Mouse (Mus musculus) kidney, adult 11 months (tissue): Measurements from ENCODE around the gene Otoa.

Experiments used
- DNase-seq: peaks from one replicate; pipeline ENCODE4 v3.0.0; 2022

Otoa gene

DNA sequence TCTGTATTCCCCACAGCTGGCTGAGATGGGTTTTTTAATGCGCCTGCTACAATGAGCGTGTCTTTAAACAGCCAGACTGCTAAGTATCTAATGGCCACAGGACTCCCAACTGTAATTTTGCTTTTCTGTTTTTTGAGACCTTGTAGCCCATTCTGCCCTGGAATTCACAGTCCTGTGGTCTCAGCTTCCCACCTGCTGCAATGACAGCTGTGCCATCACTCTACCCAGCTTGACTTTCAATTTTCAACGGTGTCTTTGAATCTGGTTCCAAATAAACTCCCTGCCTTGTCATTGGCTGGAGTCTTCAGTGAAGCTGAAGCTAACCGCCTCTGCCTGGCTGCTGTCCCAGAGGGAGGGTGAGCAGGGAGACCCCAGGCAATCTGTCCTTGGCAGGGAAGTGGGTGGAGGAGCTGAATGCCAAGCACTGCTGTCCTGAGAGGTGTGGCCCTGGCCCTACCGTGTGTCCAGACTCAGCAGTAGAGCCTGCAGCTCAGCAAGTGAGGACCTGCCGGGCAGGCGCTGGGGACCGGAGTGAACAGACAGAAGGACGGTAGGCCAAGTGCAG, 1.6 kb downstream of the Otoa start:
- DNase-seq = no peak

- DNase-seq = no peak
These were observed 3.5 kb downstream of the Otoa start for GRCm38 (mm10) chr7:121084840-121085453.

DNA sequence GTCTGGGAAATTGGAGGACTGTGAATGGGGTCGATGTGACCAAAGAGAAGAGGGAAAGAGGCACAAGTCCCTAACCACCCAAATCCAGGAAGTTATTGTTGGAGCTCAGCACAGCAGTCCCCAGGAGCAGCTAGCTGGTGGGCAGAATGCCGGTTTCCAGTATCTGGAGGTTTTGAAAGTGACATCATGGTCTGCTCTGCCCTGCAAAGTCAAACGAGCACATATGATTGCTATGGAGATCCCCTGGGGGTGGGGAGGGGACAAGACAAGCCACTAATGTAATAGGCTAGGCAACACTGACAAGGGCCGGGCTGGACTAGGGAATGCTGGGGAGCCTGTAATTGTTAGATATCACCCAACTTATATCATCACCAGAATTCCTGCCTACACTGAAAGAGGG, 4.0 kb downstream of the Otoa start:
- DNase-seq = no peak

- DNase-seq = no peak
These were observed 7.3 kb downstream of the Otoa start for GRCm38 (mm10) chr7:121088745-121089144.

- DNase-seq = no peak
These were observed 9.3 kb downstream of the Otoa start for GRCm38 (mm10) chr7:121090748-121091147.

DNA sequence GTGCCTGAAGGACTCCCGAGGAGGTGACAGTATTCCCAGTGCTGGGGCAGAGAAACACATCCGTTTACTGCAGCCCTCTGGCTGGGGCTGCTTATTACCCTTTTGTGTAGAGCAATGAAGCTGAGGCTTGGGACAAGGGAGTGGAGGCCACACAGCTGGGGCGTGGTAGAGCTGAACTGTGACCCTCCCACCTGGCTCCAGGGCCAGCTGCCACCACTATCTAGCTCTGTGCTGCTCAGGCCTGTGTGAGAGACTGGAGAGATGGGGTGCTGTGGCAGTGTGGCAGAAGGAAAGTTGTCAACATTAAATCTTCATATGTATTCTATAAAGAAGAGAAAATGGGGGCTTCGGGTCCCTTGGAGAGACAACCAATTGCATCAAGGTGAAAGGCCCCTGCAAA, 11.6 kb downstream of the Otoa start:
- no peak for DNase-seq

DNA sequence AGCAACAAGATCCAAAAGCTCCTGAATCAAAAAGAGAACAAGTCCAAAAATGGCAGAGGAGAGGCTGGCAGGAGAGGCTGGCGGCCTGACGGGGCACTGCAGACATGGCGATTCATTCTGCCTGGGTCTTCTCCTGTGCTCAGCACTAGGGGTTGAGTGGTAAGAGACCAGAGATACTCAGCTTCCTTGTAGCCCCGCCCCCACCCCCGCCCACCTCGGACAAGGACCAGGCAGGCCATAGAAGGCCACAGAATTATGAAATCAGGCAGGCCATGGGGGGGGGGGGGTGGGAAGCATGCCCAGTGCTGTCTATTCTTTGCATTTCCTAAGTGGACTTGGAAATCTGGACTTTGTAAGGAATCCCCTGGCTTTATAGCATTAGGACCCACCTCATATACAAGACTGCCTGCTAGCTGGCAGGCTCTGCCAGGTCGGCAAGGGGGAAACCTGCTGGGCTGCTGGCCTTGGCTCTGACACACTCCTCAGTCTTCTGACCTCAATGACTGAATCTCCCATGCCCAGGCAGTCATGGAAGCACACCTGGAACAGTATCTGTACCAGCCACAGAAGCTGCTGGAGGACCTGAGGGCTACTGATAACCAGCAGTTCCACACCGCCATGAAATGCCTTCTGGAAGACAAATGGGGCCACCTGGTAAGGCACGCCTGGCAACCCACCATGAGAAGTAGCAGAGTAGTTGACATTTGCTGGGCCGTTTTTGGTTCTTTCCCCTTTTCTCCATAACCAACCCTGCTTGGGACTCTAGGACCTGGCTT, 17.4 kb downstream of the Otoa start:
- DNase-seq = no peak

GRCm38 (mm10) chr7:121107851-121108250, 26.4 kb downstream of the Otoa start:
- DNase-seq = peak; percentile 49

GRCm38 (mm10) chr7:121111321-121111720, 29.9 kb downstream of the Otoa start:
- DNase-seq = no peak

DNA sequence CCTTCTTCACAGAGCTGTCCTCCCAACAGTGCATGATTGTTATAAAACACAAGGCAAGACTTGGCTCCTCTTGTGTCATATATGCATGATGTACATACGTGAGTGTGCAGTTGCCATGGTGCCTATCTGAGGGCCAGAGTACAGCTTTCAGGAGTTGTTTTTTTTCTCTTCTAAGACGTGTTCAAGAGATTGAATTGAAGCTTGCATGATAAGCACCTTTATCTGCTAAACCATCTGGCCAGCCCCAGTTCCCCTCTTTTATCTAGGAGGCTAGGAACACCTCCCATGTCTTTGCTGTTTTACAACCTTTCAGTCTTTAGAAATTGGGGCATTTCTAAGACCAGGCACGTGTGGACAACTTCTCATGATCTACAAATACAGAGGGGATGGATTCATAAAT, 30.3 kb downstream of the Otoa start:
- DNase-seq = no peak

DNA sequence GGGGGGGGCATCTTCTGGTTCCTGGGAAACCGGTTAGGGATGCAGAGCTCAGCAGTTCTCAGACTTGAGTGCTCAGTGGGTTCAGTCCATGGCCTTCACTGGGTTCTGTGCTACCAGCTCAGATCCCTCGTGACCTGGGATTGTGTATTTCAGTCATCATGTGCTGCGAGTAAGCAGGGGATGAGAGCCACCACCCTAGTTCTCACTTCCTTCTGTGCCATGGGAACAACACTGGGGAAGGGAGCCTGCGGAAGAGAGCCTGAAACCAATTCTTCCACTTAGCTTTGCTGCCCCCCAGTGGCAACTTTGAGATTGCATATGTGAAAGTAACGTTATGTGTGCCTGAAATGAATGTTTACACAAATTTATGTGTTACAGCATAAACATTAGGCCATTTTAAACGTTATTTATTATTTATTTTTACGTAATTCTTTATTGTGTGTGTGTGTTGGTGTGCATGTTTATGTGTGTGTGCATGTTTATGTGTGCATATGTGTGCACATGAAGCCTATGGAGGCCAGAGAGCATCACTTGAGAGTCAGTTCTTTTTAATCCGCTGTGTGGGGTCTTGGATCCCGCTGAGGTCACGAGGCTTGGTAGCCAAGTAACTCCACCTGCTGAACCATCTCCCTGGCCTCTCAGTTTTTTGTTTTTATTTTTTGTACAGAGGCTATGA, 38.8 kb downstream of the Otoa start:
- DNase-seq = peak; percentile 51

GRCm38 (mm10) chr7:121130837-121131236, 49.4 kb downstream of the Otoa start:
- DNase-seq = no peak

GRCm38 (mm10) chr7:121141274-121141673, 59.8 kb downstream of the Otoa start:
- DNase-seq = no peak

GRCm38 (mm10) chr7:121150662-121151061, 69.2 kb downstream of the Otoa start:
- DNase-seq = no peak

DNA sequence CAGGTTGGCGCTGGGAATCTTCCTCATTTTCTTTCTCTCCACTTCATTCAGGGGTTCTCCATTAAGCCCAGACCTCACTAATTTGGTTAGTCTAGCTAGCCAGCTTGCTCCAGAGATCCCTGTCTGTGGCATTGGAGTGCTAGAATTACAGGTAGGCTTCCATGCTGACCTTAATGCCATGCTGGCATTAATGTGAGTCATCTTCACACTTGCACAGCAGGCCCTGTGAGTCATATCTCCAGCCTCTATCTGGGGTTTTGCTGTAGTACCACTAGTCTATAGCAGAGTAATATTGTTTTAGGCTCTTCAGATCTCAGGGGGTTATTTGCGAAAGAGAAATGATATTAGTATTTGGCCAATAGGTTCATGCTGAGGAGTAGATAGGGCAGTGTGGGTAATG, 70.7 kb downstream of the Otoa start:
- DNase-seq = no peak

GRCm38 (mm10) chr7:121165616-121166015, 84.2 kb downstream of the Otoa start:
- no peak for DNase-seq

DNA sequence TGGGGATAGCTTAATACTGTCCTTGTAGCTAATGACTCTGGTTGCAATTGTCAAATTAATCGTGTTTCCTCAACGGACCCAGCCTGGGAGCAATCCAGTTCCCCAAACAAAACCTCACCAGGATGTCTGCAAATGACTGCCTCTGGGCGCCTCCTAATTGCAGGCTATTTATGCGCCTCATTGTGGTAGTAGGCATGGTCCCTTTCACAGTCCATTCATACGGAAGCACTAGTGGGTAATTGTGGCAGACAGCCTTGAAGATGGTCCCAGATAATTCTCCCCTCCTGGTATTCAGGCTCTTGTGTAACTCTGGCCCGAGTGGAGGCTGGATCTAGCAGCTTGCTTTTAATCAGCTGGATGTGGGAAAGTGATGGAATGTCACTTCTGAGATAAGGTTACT, 90.4 kb downstream of the Otoa start:
- no peak for DNase-seq

GRCm38 (mm10) chr7:121187201-121187786, 105.8 kb downstream of the Otoa start:
- no peak for DNase-seq

DNA sequence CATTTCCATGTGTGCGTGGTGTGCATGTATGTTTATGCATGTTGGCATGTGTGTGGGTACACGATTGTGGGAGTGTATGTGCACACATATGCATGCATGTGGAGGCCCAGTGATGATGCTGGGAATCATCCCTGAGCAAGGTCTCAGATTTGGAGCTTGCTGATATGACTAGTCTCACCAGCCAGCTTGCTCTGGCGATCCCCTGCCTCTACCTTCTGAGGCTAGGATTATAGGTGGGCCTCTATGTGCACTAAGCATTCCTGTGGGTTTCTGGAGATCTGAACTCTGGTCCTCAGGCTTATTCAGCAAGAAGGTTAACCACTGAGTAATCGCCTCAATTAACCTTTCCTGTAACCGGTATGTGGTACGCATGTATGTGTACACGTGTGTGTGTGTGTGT, 107.5 kb downstream of the Otoa start:
- no peak for DNase-seq

- DNase-seq = no peak
These were observed 117.5 kb downstream of the Otoa start for GRCm38 (mm10) chr7:121198933-121199332.

GRCm38 (mm10) chr7:121211804-121212203, 130.4 kb downstream of the Otoa start:
- DNase-seq = no peak
